Mouse (Mus musculus) hindbrain, embryonic 11.5 days (tissue): ENCODE results near the gene Grm3. TPM values are rescaled to one million over a fixed set of nuclear protein-coding genes. Genes with fewer than 3 reads are reported as not detected.

ENCODE experiments used
- ATAC-seq: fragments of 200-750 bp; cut with Nextera tagmentation; 2 replicates; pipeline ENCODE4 v1.8.0; 2017; ENCODE audit warnings: mild to moderate bottlenecking, moderate TSS enrichment, moderate library complexity; ENCODE audit not compliant: low FRiP score
- DNase-seq: peaks from one replicate; pipeline ENCODE4 v3.0.0-alpha.2; 2015; ENCODE audit warnings: low spot score
- H3K27ac ChIP-seq: fragments of 300-500 bp; sonication (generic); 2 replicates; pipeline ENCODE4 v1.5.1; 2014; ENCODE audit warnings: mild to moderate bottlenecking, low read depth, low read length
- H3K27me3 ChIP-seq: fragments of 300-500 bp; sonication (generic); 2 replicates; pipeline ENCODE4 v1.6.1; 2014; ENCODE audit warnings: mild to moderate bottlenecking, low read length, moderate library complexity, mixed read lengths; ENCODE audit not compliant: control insufficient read depth, insufficient read depth
- H3K36me3 ChIP-seq: fragments of 300-500 bp; sonication (generic); 2 replicates; pipeline ENCODE4 v1.6.1; 2014; ENCODE audit warnings: mild to moderate bottlenecking, low read length, moderate library complexity, mixed read lengths; ENCODE audit not compliant: control insufficient read depth, insufficient read depth
- H3K4me1 ChIP-seq: fragments of 300-500 bp; sonication (generic); replicated peaks from 2 replicates; pipeline ENCODE4 v1.6.1; 2014; ENCODE audit warnings: low read length, mixed read lengths; ENCODE audit not compliant: control insufficient read depth, insufficient read depth
- H3K4me2 ChIP-seq: fragments of 300-500 bp; sonication (generic); replicated peaks from 2 replicates; pipeline ENCODE4 v1.6.1; 2014; ENCODE audit warnings: mild to moderate bottlenecking, low read depth, low read length
- H3K4me3 ChIP-seq: fragments of 300-500 bp; sonication (generic); 2 replicates; pipeline ENCODE4 v1.5.1; 2014; ENCODE audit warnings: low read depth, low read length
- H3K9ac ChIP-seq: fragments of 300-500 bp; sonication (generic); 2 replicates; pipeline ENCODE4 v1.6.1; 2014; ENCODE audit warnings: low read depth, low read length
- H3K9me3 ChIP-seq: fragments of 300-500 bp; sonication (generic); 2 replicates; pipeline ENCODE4 v1.6.1; 2016; ENCODE audit warnings: low read length; ENCODE audit not compliant: control insufficient read depth
- WGBS: fragments of 180-500 bp; shearing (Covaris S2); extraction: QIAGEN DNeasy Blood & Tissue Kit; methylation state at CpG from one replicate; pipeline ENCODE4 v1.1.7; 2014; 5-methylcytosine and 5-hydroxymethylcytosine counted together
- polyA plus RNA-seq: library from polyadenylated mRNA; unstranded; fragments of >200 nt; fragmentation: Nextera tagmentation; extraction: Ambion mirVana; gene quantifications from 2 replicates; pipeline ENCODE4 v1.2.1, GENCODE M21; 2014

Grm3 gene
- polyA plus RNA-seq, result 1.6 and 3.1 TPM in 2 replicates

DNA sequence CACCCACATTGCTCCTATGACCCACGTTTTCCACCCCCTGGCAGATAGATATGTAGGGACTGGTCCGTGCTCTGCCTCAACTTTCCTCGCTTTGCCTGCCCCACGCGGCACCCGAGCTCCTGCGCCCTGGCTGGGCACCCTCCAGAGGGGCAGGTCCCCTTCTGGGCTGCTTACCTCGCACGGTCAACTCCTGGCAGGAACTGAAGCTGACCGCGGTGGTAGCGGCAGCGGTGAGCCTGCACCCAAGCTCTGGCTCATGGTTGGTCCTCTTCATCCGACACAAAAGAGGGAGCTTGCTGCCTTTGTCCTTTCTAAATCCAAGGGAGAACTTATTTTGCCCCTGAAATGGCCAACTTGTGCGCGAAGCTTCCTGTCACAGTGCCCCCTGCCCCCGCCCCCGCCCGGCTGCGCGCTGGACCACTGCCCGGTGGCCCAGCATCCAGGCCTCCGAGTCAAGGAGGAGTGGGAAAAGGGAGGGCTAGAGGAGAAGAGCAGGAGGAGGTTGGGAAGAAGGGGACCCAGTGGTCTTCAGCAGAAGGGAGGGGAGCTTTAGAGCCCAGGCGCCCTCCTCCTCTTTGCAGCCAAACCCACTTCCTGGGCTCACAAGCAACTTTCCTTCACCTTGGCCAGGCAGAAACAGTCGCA is at the start of gene Grm3:
Gene Grm3 (minus strand): TSS at position 215 of the 645 bp plus-strand sequence.
- H3K27me3 ChIP-seq, result no peaks in the 10 kb centered on the region
- H3K4me2 ChIP-seq, result peak within 1 kb of the TSS; percentile 79
- DNase-seq (peak; percentile 58), ATAC-seq (peak; percentile 60)
- 1% methylated on average over 25 of the region's 25 CpGs for WGBS
- peak within 1 kb of the TSS; percentile 40 for H3K9ac ChIP-seq
- 0 out of 2 replicates have a peak within 1 kb of the TSS, but pooled peaks have one; percentile 7 for H3K27ac ChIP-seq
- no peaks in the 10 kb centered on the region for H3K4me1 ChIP-seq
- H3K9me3 ChIP-seq, result no peaks in the 10 kb centered on the region
- no peaks in the 10 kb centered on the region for H3K36me3 ChIP-seq
- peak within 1 kb of the TSS; percentile 47 for H3K4me3 ChIP-seq

DNA sequence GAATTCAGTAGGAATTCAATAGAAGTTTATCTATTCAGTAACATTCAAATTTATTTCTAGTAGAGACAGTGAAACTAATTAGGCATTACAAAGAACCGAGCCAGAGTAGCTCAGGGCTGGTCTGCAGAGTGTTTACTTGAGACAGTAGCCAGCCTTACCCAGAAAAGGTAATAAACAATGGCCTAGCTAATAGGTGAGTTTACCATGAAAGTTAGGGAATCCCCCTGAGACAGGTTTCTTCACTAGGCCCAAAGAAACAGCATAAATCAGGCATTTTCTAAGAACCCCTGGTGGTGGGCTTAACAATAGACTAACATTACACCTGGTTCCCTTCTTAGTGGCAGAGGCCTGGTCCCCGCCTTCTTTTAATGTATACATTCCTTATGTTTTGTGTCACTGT is 30.8 kb upstream of the Grm3 start:
- Histone ChIP-seq H3K9me3 (no peaks in the 10 kb centered on the region), H3K4me3 (no peak overlapping the region), H3K27me3 (no peaks in the 10 kb centered on the region), H3K36me3 (no peaks in the 10 kb centered on the region), H3K9ac (no peak overlapping the region), H3K27ac (no peak overlapping the region), H3K4me1 (no peaks in the 10 kb centered on the region), H3K4me2 (no peak overlapping the region)
- WGBS, result 73% methylated on average over 2 of the region's 2 CpGs
- ATAC-seq (no peak), DNase-seq (no peak)

DNA sequence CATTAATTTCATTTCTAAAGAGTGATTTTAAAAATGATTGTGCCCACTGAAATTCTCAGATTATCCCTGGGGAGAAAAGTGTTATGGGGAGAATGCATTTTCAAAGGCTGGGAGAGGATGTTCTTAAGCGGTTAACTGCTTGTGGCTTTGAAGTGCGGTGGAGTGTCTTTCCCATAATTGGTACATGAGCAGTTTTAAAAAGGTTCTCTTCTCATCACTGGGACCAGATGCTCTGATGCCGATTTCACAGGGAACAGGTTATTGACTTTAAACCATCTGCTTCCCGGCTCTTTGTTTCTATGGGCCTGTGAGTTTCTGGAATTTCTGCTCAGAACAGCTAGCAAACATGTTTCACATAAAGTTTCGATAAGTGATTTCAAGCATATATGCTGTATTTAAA is 23.2 kb upstream of the Grm3 start:
- no peaks in the 10 kb centered on the region for H3K36me3 ChIP-seq
- no peak overlapping the region for H3K4me3 ChIP-seq
- 69% methylated on average over 5 of the region's 5 CpGs for WGBS
- no peak overlapping the region for H3K9ac ChIP-seq
- H3K4me1 ChIP-seq, result no peaks in the 10 kb centered on the region
- H3K27me3 ChIP-seq, result no peaks in the 10 kb centered on the region
- DNase-seq (no peak), ATAC-seq (no peak)
- H3K4me2 ChIP-seq, result no peak overlapping the region
- H3K27ac ChIP-seq, result no peak overlapping the region
- no peaks in the 10 kb centered on the region for H3K9me3 ChIP-seq

DNA sequence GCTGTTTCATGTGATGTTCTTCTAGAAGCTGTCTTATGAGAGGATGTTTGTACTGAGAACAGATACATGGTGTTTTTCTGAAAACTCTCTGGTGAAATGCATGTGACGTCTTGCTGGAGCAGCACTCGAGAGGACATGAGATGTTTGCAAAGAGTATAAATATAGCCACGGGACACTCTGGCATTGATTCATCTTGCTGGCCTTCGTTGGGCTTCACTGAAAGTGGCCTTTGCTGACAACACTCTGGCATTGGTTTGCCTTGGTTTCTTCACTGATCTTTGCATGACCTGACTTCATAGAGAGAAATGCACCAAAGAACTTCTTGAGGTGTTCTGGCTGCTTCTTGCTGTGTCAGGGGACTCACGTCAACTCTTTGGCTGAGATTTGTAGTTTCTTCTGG is 19.1 kb upstream of the Grm3 start:
- Histone ChIP-seq H3K4me2 (no peak overlapping the region), H3K27ac (no peak overlapping the region), H3K27me3 (no peaks in the 10 kb centered on the region), H3K4me3 (no peak overlapping the region), H3K9ac (no peak overlapping the region), H3K4me1 (no peaks in the 10 kb centered on the region), H3K9me3 (no peaks in the 10 kb centered on the region), H3K36me3 (no peaks in the 10 kb centered on the region)
- WGBS, result 88% methylated on average over 5 of the region's 5 CpGs
- no peak for ATAC-seq
- no peak for DNase-seq

DNA sequence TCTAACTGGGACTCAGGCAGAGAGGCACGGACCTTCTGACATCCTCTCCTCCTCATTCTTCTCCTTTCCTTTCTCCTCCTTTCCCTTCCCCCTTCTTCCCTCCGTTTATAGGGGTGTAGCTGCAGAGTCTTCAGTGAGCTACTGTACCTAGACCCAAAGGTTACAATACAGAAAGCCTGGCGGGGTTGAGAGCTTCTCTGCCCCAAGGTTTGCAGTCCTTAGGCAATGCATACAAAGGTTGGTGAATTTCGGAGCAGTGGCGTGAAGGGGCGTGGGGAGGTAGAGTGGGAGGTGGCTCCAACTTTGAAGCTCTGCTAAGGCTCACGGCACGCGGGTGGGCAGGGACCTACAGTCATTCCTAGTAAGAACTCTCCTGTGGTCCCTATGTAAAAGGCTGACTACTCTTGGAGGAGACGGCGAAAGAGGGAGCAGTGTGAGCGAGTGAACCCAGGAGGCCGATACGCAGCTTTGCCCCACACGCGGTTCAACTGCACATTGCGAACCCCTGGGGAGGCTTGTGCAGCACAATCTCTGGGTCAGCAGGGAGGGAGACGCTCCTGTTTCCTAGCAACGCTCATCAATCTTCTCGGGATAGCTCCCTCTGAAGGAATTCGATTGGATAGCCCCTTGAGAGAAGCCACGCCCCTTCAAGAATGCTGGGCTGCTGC is 765 bp upstream of the Grm3 start:
- Histone ChIP-seq H3K4me3 (peak overlapping the region; percentile 47), H3K27ac (0 out of 2 replicates have a peak overlapping the region, but pooled peaks have one; percentile 7), H3K4me2 (peak overlapping the region; percentile 79), H3K36me3 (no peaks in the 10 kb centered on the region), H3K9ac (peak overlapping the region; percentile 40), H3K4me1 (no peaks in the 10 kb centered on the region), H3K9me3 (no peaks in the 10 kb centered on the region), H3K27me3 (no peaks in the 10 kb centered on the region)
- ATAC-seq, result peak; percentile 95
- peak; percentile 82 for DNase-seq
- under 1% methylated on average over 22 of the region's 22 CpGs for WGBS

DNA sequence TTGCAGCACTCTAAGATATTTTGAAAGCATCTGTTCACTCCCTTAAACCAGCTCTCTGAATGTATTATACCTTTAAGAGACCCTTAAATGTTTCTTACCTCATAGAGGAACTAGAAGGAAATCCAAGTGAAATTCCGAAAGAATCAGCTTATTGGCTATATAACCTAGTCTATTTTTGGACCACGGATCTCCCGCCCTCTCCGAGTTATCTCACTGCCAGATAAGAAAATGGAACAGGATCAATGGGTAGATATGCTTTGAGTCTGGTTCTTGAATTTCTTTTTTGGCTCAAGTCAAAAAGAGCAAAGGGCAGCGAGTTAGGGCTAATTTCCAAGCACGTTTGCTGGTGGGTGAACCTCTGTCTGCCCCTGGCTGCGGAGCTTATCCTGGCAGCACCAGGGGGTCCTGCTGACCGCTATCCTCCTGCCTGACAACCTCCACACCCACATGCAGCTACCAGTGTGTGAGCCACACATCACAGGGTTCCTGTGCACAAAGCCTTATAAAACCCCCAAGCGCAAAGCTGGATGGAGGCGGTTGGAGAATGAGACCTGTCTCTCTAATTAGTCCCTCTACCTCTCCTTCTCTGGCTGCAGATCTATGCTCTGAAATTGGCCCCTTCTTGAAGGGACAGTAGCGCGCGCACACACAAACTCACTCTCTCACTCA is 549 bp downstream of the Grm3 start:
- peak overlapping the region; percentile 40 for H3K9ac ChIP-seq
- 10% methylated on average over 13 of the region's 13 CpGs for WGBS
- peak overlapping the region; percentile 47 for H3K4me3 ChIP-seq
- H3K27ac ChIP-seq, result no peak overlapping the region
- peak overlapping the region; percentile 79 for H3K4me2 ChIP-seq
- H3K27me3 ChIP-seq, result no peaks in the 10 kb centered on the region
- H3K36me3 ChIP-seq, result no peaks in the 10 kb centered on the region
- no peaks in the 10 kb centered on the region for H3K9me3 ChIP-seq
- H3K4me1 ChIP-seq, result no peaks in the 10 kb centered on the region
- ATAC-seq (peak; percentile 8), DNase-seq (peak; percentile 42)

DNA sequence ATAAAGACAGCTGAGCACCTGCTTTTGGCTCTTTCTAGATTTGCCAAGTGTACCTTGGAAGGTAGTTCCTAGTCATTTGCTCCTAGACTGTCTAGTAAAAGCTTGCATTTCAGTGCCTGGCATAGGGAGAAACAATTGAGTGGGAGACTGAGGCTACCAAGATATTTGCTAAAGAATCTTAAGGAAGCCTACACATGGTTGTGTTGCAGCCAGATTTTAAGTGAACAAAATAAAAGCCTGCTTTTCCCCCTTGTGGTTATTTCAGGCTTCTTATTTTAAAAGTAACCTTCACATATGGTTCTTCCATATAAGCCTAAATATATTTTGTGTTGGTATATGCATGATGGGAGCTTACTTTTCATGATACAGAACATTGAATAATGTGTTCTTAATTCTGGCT is 3.8 kb downstream of the Grm3 start:
- no peak for ATAC-seq
- Histone ChIP-seq H3K9ac (no peak overlapping the region), H3K4me3 (no peak overlapping the region), H3K36me3 (no peaks in the 10 kb centered on the region), H3K9me3 (no peaks in the 10 kb centered on the region), H3K4me2 (no peak overlapping the region), H3K4me1 (no peaks in the 10 kb centered on the region), H3K27ac (no peak overlapping the region), H3K27me3 (no peaks in the 10 kb centered on the region)
- no peak for DNase-seq

DNA sequence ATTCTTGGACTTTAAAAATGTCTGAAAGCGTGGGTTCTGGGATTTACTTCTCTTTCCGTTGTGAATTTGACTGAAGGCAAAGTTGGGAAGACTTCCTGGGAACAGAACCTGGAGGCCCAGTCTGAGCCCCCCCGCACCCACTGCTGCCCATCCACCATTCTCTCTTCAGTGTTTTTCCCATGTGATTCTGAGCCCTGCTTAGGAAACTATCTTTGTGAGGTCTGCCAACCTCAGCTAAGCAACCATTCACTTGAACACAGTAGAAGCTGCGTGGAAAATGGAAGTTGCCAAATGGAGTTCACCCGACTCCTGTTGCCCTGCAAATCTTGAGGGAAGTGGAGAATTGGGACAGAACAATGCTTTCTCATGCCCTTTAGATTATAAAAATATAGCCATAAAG is 8.7 kb downstream of the Grm3 start:
- Histone ChIP-seq H3K27ac (no peak overlapping the region), H3K4me2 (no peak overlapping the region), H3K4me3 (no peak overlapping the region), H3K36me3 (no peaks in the 10 kb centered on the region), H3K4me1 (no peaks in the 10 kb centered on the region), H3K9me3 (no peaks in the 10 kb centered on the region), H3K9ac (no peak overlapping the region), H3K27me3 (no peaks in the 10 kb centered on the region)
- ATAC-seq (no peak), DNase-seq (no peak)
- WGBS, result 92% methylated on average over 5 of the region's 5 CpGs
